Mouse (Mus musculus) embryonic facial prominence, embryonic 10.5 days (tissue): Measurements from ENCODE around the gene Klhl35. TPM values are rescaled to one million over a fixed set of nuclear protein-coding genes. Genes with fewer than 3 reads are reported as not detected.

Experiments
- DNase-seq: peaks from one replicate; pipeline ENCODE4 v3.0.0-alpha.2; 2017; ENCODE audit warnings: low spot score
- H3K27ac ChIP-seq: fragments of 300-500 bp; sonication (generic); replicated peaks from 2 replicates; pipeline ENCODE4 v1.5.1; 2016; ENCODE audit warnings: mild to moderate bottlenecking
- H3K27me3 ChIP-seq: fragments of 300-500 bp; sonication (generic); replicated peaks from 2 replicates; pipeline ENCODE4 v1.6.1; 2016; ENCODE audit warnings: low read depth, mild to moderate bottlenecking; ENCODE audit not compliant: poor library complexity, severe bottlenecking
- H3K36me3 ChIP-seq: fragments of 300-500 bp; sonication (generic); replicated peaks from 2 replicates; pipeline ENCODE4 v1.6.1; 2016; ENCODE audit warnings: mild to moderate bottlenecking, moderate library complexity
- H3K4me1 ChIP-seq: fragments of 300-500 bp; sonication (generic); 2 replicates; pipeline ENCODE4 v1.6.1; 2016
- H3K4me3 ChIP-seq: fragments of 300-500 bp; sonication (generic); 2 replicates; pipeline ENCODE4 v1.5.1; 2016; ENCODE audit warnings: mild to moderate bottlenecking, moderate library complexity
- H3K9me3 ChIP-seq: fragments of 300-500 bp; sonication (generic); 2 replicates; pipeline ENCODE4 v1.6.1; 2016; ENCODE audit warnings: mild to moderate bottlenecking
- WGBS: fragments of 180-500 bp; shearing (Covaris S2); methylation state at CpG from one replicate; pipeline ENCODE4 v1.1.7; 2016; 5-methylcytosine and 5-hydroxymethylcytosine counted together
- polyA plus RNA-seq: library from polyadenylated mRNA; unstranded; fragments of >200 nt; fragmentation: Nextera tagmentation; extraction: Ambion mirVana; gene quantifications from 2 replicates; pipeline ENCODE4 v1.2.1, GENCODE M21; 2016

Gene Klhl35
- polyA plus RNA-seq, 1 experiment from 2014 or later = 1.4 TPM

- DNase-seq = peak; percentile 14
- no peak overlapping the region; the same call in 1 of the 2 replicates for H3K27ac ChIP-seq
- peaks cover 6% of the 10 kb centered on the region for H3K4me1 ChIP-seq
- no peaks in the 10 kb centered on the region for H3K9me3 ChIP-seq
- no peaks in the 10 kb centered on the region for H3K27me3 ChIP-seq
- no peaks in the 10 kb centered on the region for H3K36me3 ChIP-seq
- 0 out of 2 replicates have a peak overlapping the region, but pooled peaks have one; percentile 12 for H3K4me3 ChIP-seq
- WGBS = 15% methylated on average over 8 of the region's 8 CpGs
Observed at GRCm38 (mm10) chr7:99510087-99510501, 44.3 kb downstream of the Klhl35 start.

GRCm38 (mm10) chr7:99516092-99516813 lies 50.4 kb downstream of the Klhl35 start:
- DNase-seq = no peak
- H3K9me3 ChIP-seq = no peaks in the 10 kb centered on the region
- 87% methylated on average over 9 of the region's 9 CpGs for WGBS
- no peaks in the 10 kb centered on the region for H3K4me1 ChIP-seq
- no peaks in the 10 kb centered on the region for H3K27me3 ChIP-seq
- H3K36me3 ChIP-seq = no peaks in the 10 kb centered on the region
- H3K27ac ChIP-seq = no peak overlapping the region
- no peak overlapping the region for H3K4me3 ChIP-seq

GRCm38 (mm10) chr7:99516814-99517157 lies 51.0 kb downstream of the Klhl35 start:
- H3K4me1 ChIP-seq = no peaks in the 10 kb centered on the region
- H3K36me3 ChIP-seq = no peaks in the 10 kb centered on the region
- no peaks in the 10 kb centered on the region for H3K27me3 ChIP-seq
- DNase-seq = no peak
- WGBS = 82% methylated on average over 3 of the region's 3 CpGs
- H3K4me3 ChIP-seq = no peak overlapping the region
- no peak overlapping the region for H3K27ac ChIP-seq
- H3K9me3 ChIP-seq = no peaks in the 10 kb centered on the region

- H3K9me3 ChIP-seq = no peaks in the 10 kb centered on the region
- H3K4me1 ChIP-seq = no peaks in the 10 kb centered on the region
- H3K4me3 ChIP-seq = no peak overlapping the region
- no peaks in the 10 kb centered on the region for H3K27me3 ChIP-seq
- no peak for DNase-seq
- no peak overlapping the region for H3K27ac ChIP-seq
- H3K36me3 ChIP-seq = no peaks in the 10 kb centered on the region
- WGBS = 58% methylated on average over 4 of the region's 4 CpGs
Observed at GRCm38 (mm10) chr7:99518954-99519644, 53.3 kb downstream of the Klhl35 start.

GRCm38 (mm10) chr7:99523121-99523520 lies 57.3 kb downstream of the Klhl35 start:
- Histone ChIP-seq H3K36me3 (no peaks in the 10 kb centered on the region), H3K4me3 (no peak overlapping the region), H3K27me3 (no peaks in the 10 kb centered on the region), H3K4me1 (no peaks in the 10 kb centered on the region), H3K9me3 (no peaks in the 10 kb centered on the region), H3K27ac (no peak overlapping the region)
- DNase-seq = no peak
- WGBS = 82% methylated on average over 8 of the region's 8 CpGs

Other genes with a start within 250 kb of the Klhl35 start
- gene Mogat2, start 227.4 kb upstream of the Klhl35 start, polyA plus RNA-seq = 38.5 and 46.1 TPM in 2 replicates
- gene Map6, start 198.6 kb upstream of the Klhl35 start, polyA plus RNA-seq = 10.2 and 13.4 TPM in 2 replicates
- gene Serpinh1, start 112.8 kb upstream of the Klhl35 start, polyA plus RNA-seq = 1,061 and 1,072 TPM in 2 replicates
- gene Gdpd5, start 84.6 kb upstream of the Klhl35 start, polyA plus RNA-seq = 21.4 TPM in 2 replicates
- 769 and 805 TPM in 2 replicates for gene Rps3, start 17.7 kb downstream of the Klhl35 start, polyA plus RNA-seq
- gene Arrb1, start 69.5 kb downstream of the Klhl35 start, polyA plus RNA-seq = 12.6 and 13.7 TPM in 2 replicates
- 0.55 and 0.60 TPM in 2 replicates for gene Tpbgl, start 161.1 kb downstream of the Klhl35 start, polyA plus RNA-seq
- 1.2 and 1.7 TPM in 2 replicates for gene Slco2b1, start 245.3 kb downstream of the Klhl35 start, polyA plus RNA-seq